Comparison of ENCODE assay signal across 15 mouse cellular contexts in genomic region chr1:158732868-158733496, GRCm38 (mm10).
DNase-seq lines count a peak whose midpoint lies in the region; ATAC-seq and TF ChIP-seq lines count a peak whose summit lies in the region.
"Had no signal": no experiment of that assay in that cellular context is flagged by ENCODE, and none has a peak within 500 bp of the region (broad histone marks: within the 10 kb centered on the region; RNA-seq: fewer than 3 reads in every experiment).

No protein-coding gene starts in this region.

- 66% methylated on average over 4 of the region's 4 CpGs for WGBS in forebrain, embryonic 15.5 days
- WGBS in forebrain, embryonic 13.5 days = 73% methylated on average over 4 of the region's 4 CpGs

- no peaks in the 10 kb centered on the region for H3K9me3 ChIP-seq in forebrain, embryonic 15.5 days
- H3K9me3 ChIP-seq in forebrain, embryonic 13.5 days (replicated peaks) = no peaks in the 10 kb centered on the region
- H3K9me3 ChIP-seq: lung, embryonic 15.5 days; midbrain, embryonic 13.5 days had no signal

- H3K4me3 ChIP-seq in forebrain, embryonic 15.5 days = no peak overlapping the region
- no peak overlapping the region for H3K4me3 ChIP-seq in forebrain, embryonic 13.5 days
- no peak overlapping the region for H3K4me3 ChIP-seq in myocyte
- H3K4me3 ChIP-seq: lung, embryonic 15.5 days; midbrain, embryonic 13.5 days had no signal

- H3K4me1 ChIP-seq in forebrain, embryonic 15.5 days = no peaks in the 10 kb centered on the region
- H3K4me1 ChIP-seq in forebrain, embryonic 13.5 days = no peaks in the 10 kb centered on the region
- H3K4me1 ChIP-seq: lung, embryonic 15.5 days; midbrain, embryonic 13.5 days had no signal

- H3K4me2 ChIP-seq in forebrain, embryonic 15.5 days (replicated peaks) = no peak overlapping the region
- no peak overlapping the region for H3K4me2 ChIP-seq in forebrain, embryonic 13.5 days
- H3K4me2 ChIP-seq in myocyte (ENCODE audit: low read depth) = peak overlapping the region; percentile 60
- H3K4me2 ChIP-seq: lung, embryonic 15.5 days; midbrain, embryonic 13.5 days had no signal

- no peak overlapping the region for H3ac ChIP-seq in myocyte (ENCODE audit: control insufficient read depth, insufficient read length)

- no peak for TF ChIP-seq POLR2A in myocyte (IDR thresholded peaks at IDR 0.05; ENCODE audit: insufficient read length, low read depth)

- no peaks in the 10 kb centered on the region for H3K79me2 ChIP-seq in myocyte (ENCODE audit: control insufficient read depth, insufficient read depth)

- H3K36me3 ChIP-seq in forebrain, embryonic 15.5 days = no peaks in the 10 kb centered on the region
- no peaks in the 10 kb centered on the region for H3K36me3 ChIP-seq in forebrain, embryonic 13.5 days (ENCODE audit: poor library complexity, severe bottlenecking)
- H3K36me3 ChIP-seq in myocyte (ENCODE audit: control insufficient read depth, insufficient read depth) = no peaks in the 10 kb centered on the region
- H3K36me3 ChIP-seq: lung, embryonic 15.5 days; midbrain, embryonic 13.5 days had no signal

- H3K27me3 ChIP-seq in forebrain, embryonic 15.5 days = no peaks in the 10 kb centered on the region
- no peaks in the 10 kb centered on the region for H3K27me3 ChIP-seq in forebrain, embryonic 13.5 days
- no peaks in the 10 kb centered on the region for H3K27me3 ChIP-seq in myocyte (ENCODE audit: control insufficient read depth, insufficient read depth, insufficient read length)
- H3K27me3 ChIP-seq: lung, embryonic 15.5 days; midbrain, embryonic 13.5 days had no signal

- DNase-seq in brain, adult 2 months (ENCODE audit: low read depth, low spot score) = peak; percentile 79
- peak; percentile 31 to 32 for DNase-seq in layer of hippocampus, adult 8-10 months (ENCODE audit: low spot score in 2 of 2)
- DNase-seq in B cell, adult 2 months = no peak
- DNase-seq in ovary, adult 18-20 months (ENCODE audit: low spot score) = no peak
- DNase-seq in lung, postnatal 36 days = no peak
- DNase-seq: adrenal gland, postnatal 14 days; cerebellum, adult 8-10 months; gastrocnemius, postnatal 25 days; heart, postnatal 14 days had no signal

- ATAC-seq in forebrain, embryonic 15.5 days (replicated peaks) = no peak
- no peak for ATAC-seq in forebrain, embryonic 13.5 days
- ATAC-seq: intestine, postnatal 0 days; midbrain, embryonic 13.5 days had no signal

- H3K27ac ChIP-seq in forebrain, embryonic 15.5 days (replicated peaks) = 0 out of 2 replicates have a peak overlapping the region, but pooled peaks have one; percentile 8
- H3K27ac ChIP-seq in forebrain, embryonic 13.5 days = no peak overlapping the region
- H3K27ac ChIP-seq: lung, embryonic 15.5 days; midbrain, embryonic 13.5 days had no signal

- no peak overlapping the region for H3K9ac ChIP-seq in forebrain, embryonic 15.5 days (replicated peaks)
- no peak overlapping the region for H3K9ac ChIP-seq in forebrain, embryonic 13.5 days
- H3K9ac ChIP-seq: lung, embryonic 15.5 days; midbrain, embryonic 13.5 days had no signal

TF ChIP-seq in myocyte, 11 proteins besides CTCF, POLR2A, EP300 and RAD21:
- peak; percentile 58; the same call in 1 of the 2 replicates for TF ChIP-seq CEBPB (IDR thresholded peaks at IDR 0.05; ENCODE audit: insufficient read depth, poor library complexity, severe bottlenecking)
- no peak for TF ChIP-seq REST (IDR thresholded peaks at IDR 0.05; ENCODE audit: insufficient read depth, insufficient read length)
- no peak for TF ChIP-seq POLR2AphosphoS2 (IDR thresholded peaks at IDR 0.05; ENCODE audit: insufficient read length, low read depth)
- TF ChIP-seq E2F4 (IDR thresholded peaks at IDR 0.05; ENCODE audit: insufficient read depth) = no peak
- TF ChIP-seq MYOD1 (IDR thresholded peaks at IDR 0.05; ENCODE audit: control insufficient read depth in 1 of 3, insufficient read length in 2 of 3, low read depth in 2 of 3) = peak; percentile 47 to 94 (median 92)
- peak; percentile 65 for TF ChIP-seq MAX (IDR thresholded peaks at IDR 0.05; ENCODE audit: low read depth)
- TF ChIP-seq USF1 (IDR thresholded peaks at IDR 0.05; ENCODE audit: low read depth) = peak; percentile 57
- no peak for TF ChIP-seq SRF (IDR thresholded peaks at IDR 0.05; ENCODE audit: control insufficient read depth, insufficient read length, low read depth)
- peak; percentile 85 for TF ChIP-seq TCF3 (IDR thresholded peaks at IDR 0.05; ENCODE audit: insufficient read length, low read depth)
- TF ChIP-seq MYOG (IDR thresholded peaks at IDR 0.05; ENCODE audit: control insufficient read depth in 1 of 3, insufficient read depth in 1 of 3, insufficient read length in 2 of 3, low read depth in 2 of 3) = peak; percentile 86 to 98 (median 87)
- TF ChIP-seq TCF12 (IDR thresholded peaks at IDR 0.05; ENCODE audit: insufficient read depth, poor library complexity, severe bottlenecking) = peak; percentile 93

Comparison
In these comparisons a context has a peak if more than half of its experiments do, and no peak if none do; other contexts are left out.
1. DNase-seq: peak in brain, adult 2 months (single experiment) and layer of hippocampus, adult 8-10 months (2 of 2); none in B cell, adult 2 months (0 of 2), ovary, adult 18-20 months (single experiment) and lung, postnatal 36 days (single experiment).